9 mouse cellular contexts compared by ENCODE assay signal in genomic region chr7:90022974-90023707, GRCm38 (mm10). TPM values are rescaled to one million over a fixed set of nuclear protein-coding genes. Genes with fewer than 3 reads are reported as not detected.
A peak's percentile ranks its signal among the peaks of the same experiment; 100 is the strongest.
DNase-seq lines count a peak whose midpoint lies in the region; ATAC-seq and TF ChIP-seq lines count a peak whose summit lies in the region.
"Had no signal": no experiment of that assay in that cellular context is flagged by ENCODE, and none has a peak within 500 bp of the region (broad histone marks: within the 10 kb centered on the region; RNA-seq: fewer than 3 reads in every experiment).

No protein-coding gene starts in this region.

- no peak overlapping the region for H3K4me2 ChIP-seq in kidney, embryonic 14.5 days (replicated peaks; ENCODE audit: low read depth, low read length)
- H3K4me2 ChIP-seq in limb, embryonic 15.5 days: no peak overlapping the region
- H3K4me2 ChIP-seq in stomach, postnatal 0 days (replicated peaks; ENCODE audit: low read depth): no peak overlapping the region
- H3K4me2 ChIP-seq: neural tube, embryonic 12.5 days had no signal

- TF ChIP-seq CTCF in G1E (IDR thresholded peaks at IDR 0.05; ENCODE audit: low read depth, low read length): no peak
- no peak for TF ChIP-seq CTCF in stomach, postnatal 0 days (IDR thresholded peaks at IDR 0.05; ENCODE audit: low read depth)

- ATAC-seq in kidney, embryonic 14.5 days (ENCODE audit: low FRiP score, low TSS enrichment): peak; percentile 57
- ATAC-seq in G1E (ENCODE audit: extremely low read depth, insufficient number of reproducible peaks, low FRiP score, poor library complexity, severe bottlenecking): peak; percentile 72
- ATAC-seq in limb, embryonic 15.5 days (ENCODE audit: insufficient number of reproducible peaks, low FRiP score, low TSS enrichment, low read depth): 0 out of 2 replicates have a peak, but pooled peaks have one; percentile 59
- ATAC-seq in stomach, postnatal 0 days (ENCODE audit: low FRiP score, low TSS enrichment): peak; percentile 59; the same call in 1 of the 2 replicates

- H3K4me3 ChIP-seq in kidney, embryonic 14.5 days (ENCODE audit: low read length): no peak overlapping the region
- peak overlapping the region; percentile 34; the same call in 1 of the 2 replicates for H3K4me3 ChIP-seq in G1E (ENCODE audit: low read depth, low read length)
- no peak overlapping the region for H3K4me3 ChIP-seq in limb, embryonic 15.5 days
- no peak overlapping the region for H3K4me3 ChIP-seq in stomach, postnatal 0 days (ENCODE audit: low read depth, low read length)
- H3K4me3 ChIP-seq: neural tube, embryonic 12.5 days had no signal

- H3K27me3 ChIP-seq in kidney, embryonic 14.5 days (ENCODE audit: control insufficient read depth, insufficient read depth, low read length): no peaks in the 10 kb centered on the region
- peaks cover 3% of the 10 kb centered on the region; the same call in 1 of the 2 replicates for H3K27me3 ChIP-seq in G1E (ENCODE audit: insufficient read depth, low read length)
- H3K27me3 ChIP-seq in limb, embryonic 15.5 days: no peaks in the 10 kb centered on the region
- no peaks in the 10 kb centered on the region for H3K27me3 ChIP-seq in stomach, postnatal 0 days (ENCODE audit: control insufficient read depth, insufficient read depth, low read length)
- H3K27me3 ChIP-seq: neural tube, embryonic 12.5 days had no signal

- no peak for DNase-seq in kidney, adult 18-20 months
- peak; percentile 41 for DNase-seq in G1E (ENCODE audit: low spot score)
- DNase-seq in heart, adult 9 months (ENCODE audit: low spot score in 2 of 2): peak; percentile 55 to 86
- peak; percentile 39 for DNase-seq in stomach, postnatal 0 days (ENCODE audit: low spot score)
- DNase-seq in layer of hippocampus, postnatal 10 days (ENCODE audit: low spot score in 2 of 2): no peak
- no peak for DNase-seq in thymus, postnatal 4 days

- H3K27ac ChIP-seq in kidney, embryonic 14.5 days (ENCODE audit: low read depth, low read length): peak overlapping the region; percentile 39; the same call in 1 of the 2 replicates
- H3K27ac ChIP-seq in limb, embryonic 15.5 days: peak overlapping the region; percentile 61; the same call in 1 of the 2 replicates
- H3K27ac ChIP-seq in stomach, postnatal 0 days (replicated peaks): peak overlapping the region; percentile 80
- H3K27ac ChIP-seq: neural tube, embryonic 12.5 days had no signal

- H3K4me1 ChIP-seq in kidney, embryonic 14.5 days (ENCODE audit: control insufficient read depth, insufficient read depth, low read length): no peaks in the 10 kb centered on the region
- peaks cover 33% of the 10 kb centered on the region for H3K4me1 ChIP-seq in G1E (ENCODE audit: insufficient read depth, low read depth, low read length)
- H3K4me1 ChIP-seq in limb, embryonic 15.5 days: peaks cover 6% of the 10 kb centered on the region; the same call in 1 of the 2 replicates
- no peaks in the 10 kb centered on the region for H3K4me1 ChIP-seq in stomach, postnatal 0 days (replicated peaks; ENCODE audit: control insufficient read depth, insufficient read depth)
- H3K4me1 ChIP-seq: neural tube, embryonic 12.5 days had no signal

- no peaks in the 10 kb centered on the region for H3K36me3 ChIP-seq in kidney, embryonic 14.5 days (ENCODE audit: control insufficient read depth, insufficient read depth, low read length)
- no peaks in the 10 kb centered on the region for H3K36me3 ChIP-seq in G1E (replicated peaks)
- no peaks in the 10 kb centered on the region for H3K36me3 ChIP-seq in limb, embryonic 15.5 days
- H3K36me3 ChIP-seq in stomach, postnatal 0 days (ENCODE audit: control insufficient read depth, insufficient read depth, low read length): no peaks in the 10 kb centered on the region
- H3K36me3 ChIP-seq: neural tube, embryonic 12.5 days had no signal

- no peak overlapping the region for H3K9ac ChIP-seq in kidney, embryonic 14.5 days (ENCODE audit: low read depth, low read length)
- H3K9ac ChIP-seq in limb, embryonic 15.5 days: no peak overlapping the region
- no peak overlapping the region; the same call in 1 of the 2 replicates for H3K9ac ChIP-seq in stomach, postnatal 0 days (ENCODE audit: low read length)
- H3K9ac ChIP-seq: neural tube, embryonic 12.5 days had no signal

- WGBS in kidney, embryonic 14.5 days: 51% methylated on average over 8 of the region's 9 CpGs
- 45% methylated on average over 8 of the region's 9 CpGs for WGBS in limb, embryonic 15.5 days
- WGBS in stomach, postnatal 0 days: 13% methylated on average over 9 of the region's 9 CpGs

- TF ChIP-seq EP300 in stomach, postnatal 0 days (optimal IDR thresholded peaks at IDR 0.05): no peak

- H3K9me3 ChIP-seq in kidney, embryonic 14.5 days (ENCODE audit: control insufficient read depth, low read length): no peaks in the 10 kb centered on the region
- H3K9me3 ChIP-seq in G1E (replicated peaks): no peaks in the 10 kb centered on the region
- no peaks in the 10 kb centered on the region for H3K9me3 ChIP-seq in limb, embryonic 15.5 days
- no peaks in the 10 kb centered on the region for H3K9me3 ChIP-seq in stomach, postnatal 0 days (ENCODE audit: control insufficient read depth, low read length)
- H3K9me3 ChIP-seq: neural tube, embryonic 12.5 days had no signal

RNA-seq across cellular contexts. Expression of gene Eed, which starts 42.4 kb away (rescaled TPM):
- polyA plus RNA-seq in kidney, embryonic 14.5 days (2014; fragmentation: Nextera tagmentation; extraction: Ambion mirVana): 86.1 and 95.1 TPM in 2 replicates
- total RNA-seq in G1E (2014; fragmentation: Nextera tagmentation): 83.5 and 101 TPM in 2 replicates
- 132 and 137 TPM in 2 replicates for total RNA-seq in G1E (2017)
- 147 and 195 TPM in 2 replicates for polyA plus RNA-seq in G1E (2012)
- 62.7 and 63.0 TPM in 2 replicates for polyA plus RNA-seq in limb, embryonic 15.5 days (2015; fragmentation: Nextera tagmentation; extraction: Ambion mirVana)
- polyA plus RNA-seq in stomach, postnatal 0 days (2015; fragmentation: Nextera tagmentation; extraction: Ambion mirVana): 35.7 and 38.0 TPM in 2 replicates
- 10 to 100 TPM; 27.9 to 34.0 TPM for total RNA-seq in layer of hippocampus, postnatal 10 days (2021)

Comparison
In these comparisons a context has a peak if more than half of its experiments do, and no peak if none do; other contexts are left out.
1. DNase-seq: peak in G1E (single experiment), heart, adult 9 months (2 of 2) and stomach, postnatal 0 days (single experiment); none in kidney, adult 18-20 months (single experiment), layer of hippocampus, postnatal 10 days (0 of 2) and thymus, postnatal 4 days (single experiment).
2. Peak in every context shown above with its lines, with median percentiles within 50 percentile points of each other: ATAC-seq and H3K27ac ChIP-seq.